Mouse (Mus musculus) myocyte (in vitro differentiated cells): Measurements from ENCODE around the gene Tanc1. TPM values are rescaled to one million over a fixed set of nuclear protein-coding genes. Genes with fewer than 3 reads are reported as not detected.
A peak's percentile ranks its signal among the peaks of the same experiment; 100 is the strongest.

Source experiments
- H3K27me3 ChIP-seq: one replicate; pipeline ENCODE4 v1.6.1; 2011; ENCODE audit not compliant: control insufficient read depth, insufficient read depth, insufficient read length
- H3K36me3 ChIP-seq: one replicate; pipeline ENCODE4 v1.6.1; 2011; ENCODE audit not compliant: control insufficient read depth, insufficient read depth
- H3K4me2 ChIP-seq: one replicate; pipeline ENCODE4 v1.6.1; 2011; ENCODE audit warnings: low read depth, control low read depth
- H3K4me3 ChIP-seq: one replicate; pipeline ENCODE4 v1.5.1; 2011; ENCODE audit warnings: mild to moderate bottlenecking, control low read depth, moderate library complexity
- H3K79me2 ChIP-seq: one replicate; pipeline ENCODE4 v1.6.1; 2011; ENCODE audit not compliant: control insufficient read depth, insufficient read depth
- H3ac ChIP-seq: one replicate; pipeline ENCODE4 v1.6.1; 2011; ENCODE audit not compliant: control insufficient read depth, insufficient read length
- CEBPB ChIP-seq: IDR thresholded peaks from 2 replicates; pipeline ENCODE4 v1.6.1; 2011; ENCODE audit warnings: mild to moderate bottlenecking, moderate library complexity; ENCODE audit not compliant: poor library complexity, insufficient read depth, severe bottlenecking
- E2F4 ChIP-seq: IDR thresholded peaks from one replicate; pipeline ENCODE4 v1.6.1; 2011; ENCODE audit warnings: mild to moderate bottlenecking, control low read depth, moderate library complexity; ENCODE audit not compliant: insufficient read depth
- MYOD1 ChIP-seq, 3 experiments: IDR thresholded peaks; one replicate each; pipeline ENCODE4 v1.6.1; 2011; ENCODE audit warnings: control low read depth in 2 of 3, low read depth in 2 of 3, mild to moderate bottlenecking in 2 of 3, moderate library complexity in 1 of 3; ENCODE audit not compliant: insufficient read length in 2 of 3, control insufficient read depth in 1 of 3
- MYOG ChIP-seq, 3 experiments: IDR thresholded peaks; one replicate each; pipeline ENCODE4 v1.6.1; 2011; ENCODE audit warnings: control low read depth in 2 of 3, low read depth in 2 of 3, mild to moderate bottlenecking in 2 of 3; ENCODE audit not compliant: insufficient read length in 2 of 3, control insufficient read depth in 1 of 3, insufficient read depth in 1 of 3
- POLR2A ChIP-seq: IDR thresholded peaks from one replicate; pipeline ENCODE4 v1.6.1; 2011; ENCODE audit warnings: low read depth, mild to moderate bottlenecking, control low read depth, moderate library complexity; ENCODE audit not compliant: insufficient read length
- POLR2AphosphoS2 ChIP-seq: IDR thresholded peaks from one replicate; pipeline ENCODE4 v1.6.1; 2011; ENCODE audit warnings: low read depth, control low read depth; ENCODE audit not compliant: insufficient read length
- REST ChIP-seq: IDR thresholded peaks from one replicate; pipeline ENCODE4 v1.6.1; 2011; ENCODE audit warnings: mild to moderate bottlenecking, control low read depth, moderate library complexity; ENCODE audit not compliant: insufficient read depth, insufficient read length
- SRF ChIP-seq: IDR thresholded peaks from one replicate; pipeline ENCODE4 v1.6.1; 2011; ENCODE audit warnings: low read depth; ENCODE audit not compliant: control insufficient read depth, insufficient read length
- TCF12 ChIP-seq: IDR thresholded peaks from one replicate; pipeline ENCODE4 v1.6.1; 2011; ENCODE audit warnings: mild to moderate bottlenecking, control low read depth; ENCODE audit not compliant: poor library complexity, insufficient read depth, severe bottlenecking
- TCF3 ChIP-seq: IDR thresholded peaks from one replicate; pipeline ENCODE4 v1.6.1; 2011; ENCODE audit warnings: low read depth, control low read depth; ENCODE audit not compliant: insufficient read length
- USF1 ChIP-seq: IDR thresholded peaks from one replicate; pipeline ENCODE4 v1.6.1; 2011; ENCODE audit warnings: low read depth, mild to moderate bottlenecking, control low read depth, moderate library complexity
- polyA plus RNA-seq: library from polyadenylated mRNA; unstranded; fragments of >200 nt; fragmentation: generic; extraction: Trizol; gene quantifications from one replicate; pipeline ENCODE4 v1.2.1, GENCODE M21; 2012; ENCODE audit warnings: missing spikeins

Gene Tanc1
- polyA plus RNA-seq, 1 experiment, result 24.7 TPM

DNA sequence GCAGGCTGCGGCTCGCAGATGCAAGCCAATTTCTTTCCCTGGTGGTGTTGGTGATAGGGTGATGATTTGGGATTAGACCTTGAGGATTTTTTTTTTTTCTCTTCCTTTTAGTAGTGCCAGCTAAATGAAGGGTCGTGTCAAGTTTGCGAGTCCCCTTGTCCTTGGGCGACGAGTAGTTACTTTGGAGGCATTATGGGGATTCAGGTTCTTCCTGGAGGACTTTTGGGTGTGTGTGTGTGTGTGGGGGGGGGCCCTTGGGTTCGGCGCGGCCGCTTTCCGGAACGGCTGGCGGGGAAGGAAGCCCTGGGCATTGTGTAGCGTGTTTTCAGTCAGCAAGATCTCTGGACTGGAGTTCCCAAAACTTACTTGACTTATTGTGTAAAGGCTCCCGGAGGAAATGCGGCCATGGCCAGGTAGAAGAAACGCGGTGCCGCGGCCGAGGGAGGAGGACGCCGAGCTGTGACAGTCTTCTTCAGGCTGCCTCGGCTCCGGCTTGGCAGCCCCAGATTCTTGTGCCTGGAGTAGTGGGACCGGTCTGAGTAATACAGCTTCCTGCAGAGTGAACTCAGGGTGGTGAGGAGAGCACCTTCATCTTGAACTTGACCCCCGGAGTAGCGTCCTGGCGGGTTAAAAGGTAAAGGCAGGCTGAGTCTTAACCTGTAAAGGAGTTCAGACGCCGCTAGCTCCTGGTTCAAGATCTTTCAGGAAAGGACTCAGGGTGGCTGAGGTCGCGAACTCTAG lies 1.1 kb downstream of the Tanc1 start:
- Histone ChIP-seq H3K79me2 (peaks cover 54% of the 10 kb centered on the region), H3K36me3 (no peaks in the 10 kb centered on the region), H3K4me3 (peak overlapping the region; percentile 90), H3ac (peak overlapping the region; percentile 63), H3K27me3 (no peaks in the 10 kb centered on the region), H3K4me2 (peak overlapping the region; percentile 88)
- TF ChIP-seq MYOD1 (IDR thresholded peaks at IDR 0.05; ENCODE audit: control insufficient read depth in 1 of 3, insufficient read length in 2 of 3, low read depth in 2 of 3), result peak in 1 of 3 experiments; percentile 1
- no peak for TF ChIP-seq TCF12
- TF ChIP-seq MYOG (IDR thresholded peaks at IDR 0.05; ENCODE audit: control insufficient read depth in 1 of 3, insufficient read depth in 1 of 3, insufficient read length in 2 of 3, low read depth in 2 of 3), result no peak
- no peak for TF ChIP-seq SRF
- peak; percentile 4 for TF ChIP-seq POLR2A
- no peak for TF ChIP-seq POLR2AphosphoS2
- TF ChIP-seq CEBPB, result no peak

DNA sequence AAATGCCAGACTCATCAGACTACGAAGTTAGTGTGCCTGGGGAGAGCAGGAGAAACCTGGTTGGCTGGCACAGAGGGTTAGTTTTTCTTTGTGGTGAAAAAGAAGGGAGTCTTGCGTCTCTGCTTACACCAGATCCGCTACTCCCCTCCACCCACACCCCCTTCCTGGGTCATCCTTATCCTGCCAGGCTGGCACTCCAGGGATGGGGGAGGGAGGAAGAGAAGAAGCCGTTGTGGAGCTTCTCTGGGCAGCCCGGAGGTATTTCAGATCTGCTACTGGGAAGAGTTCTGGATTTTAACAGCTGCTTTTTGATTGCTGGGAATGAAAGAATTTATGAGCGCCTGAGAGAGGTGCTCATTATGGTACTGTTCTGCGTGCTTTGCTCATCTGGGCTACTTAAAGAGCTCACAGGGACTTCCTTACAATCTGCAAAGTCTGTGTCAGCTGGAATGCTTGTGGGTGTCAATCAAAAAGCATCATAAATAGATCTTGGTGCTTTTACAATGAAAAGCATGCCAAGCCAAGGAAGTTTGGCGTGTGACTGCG lies 1.7 kb downstream of the Tanc1 start:
- Histone ChIP-seq H3K4me2 (peak overlapping the region; percentile 88), H3K79me2 (peaks cover 60% of the 10 kb centered on the region), H3K27me3 (no peaks in the 10 kb centered on the region), H3K36me3 (no peaks in the 10 kb centered on the region), H3ac (peak overlapping the region; percentile 63), H3K4me3 (peak overlapping the region; percentile 90)
- TF ChIP-seq SRF (no peak), MYOD1 (IDR thresholded peaks at IDR 0.05; ENCODE audit: control insufficient read depth in 1 of 3, insufficient read length in 2 of 3, low read depth in 2 of 3) (peak in 1 of 3 experiments; percentile 21), TCF12 (peak; percentile 11), REST (no peak), E2F4 (no peak), MYOG (IDR thresholded peaks at IDR 0.05; ENCODE audit: control insufficient read depth in 1 of 3, insufficient read depth in 1 of 3, insufficient read length in 2 of 3, low read depth in 2 of 3) (peak in 1 of 3 experiments; percentile 14), TCF3 (no peak)

DNA sequence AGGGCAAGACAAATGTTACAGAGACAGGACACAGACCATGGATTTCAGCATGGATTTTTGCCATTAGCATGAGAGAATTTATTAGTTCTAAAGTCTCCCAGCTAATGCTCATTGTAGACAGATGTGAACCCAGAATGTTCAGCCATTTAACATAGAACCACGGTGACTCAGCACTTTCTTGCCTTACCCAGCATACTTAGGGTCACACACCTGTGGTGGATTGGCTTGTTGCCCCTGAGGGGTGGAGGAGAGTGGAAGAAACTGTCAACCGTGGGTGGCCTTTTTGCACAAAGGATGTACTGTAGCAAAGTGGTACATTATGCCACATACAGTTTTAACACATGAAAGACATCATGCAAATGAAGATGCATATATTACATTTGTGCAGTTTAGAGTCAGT lies 5.0 kb downstream of the Tanc1 start:
- no peaks in the 10 kb centered on the region for H3K27me3 ChIP-seq
- H3K79me2 ChIP-seq, result peaks cover 94% of the 10 kb centered on the region
- TF ChIP-seq TCF3, result no peak
- no peak for TF ChIP-seq REST
- TF ChIP-seq MYOD1 (IDR thresholded peaks at IDR 0.05; ENCODE audit: control insufficient read depth in 1 of 3, insufficient read length in 2 of 3, low read depth in 2 of 3), result peak in 1 of 3 experiments; percentile 52
- no peak overlapping the region for H3ac ChIP-seq
- H3K4me2 ChIP-seq, result peak overlapping the region; percentile 66
- no peak overlapping the region for H3K4me3 ChIP-seq
- H3K36me3 ChIP-seq, result no peaks in the 10 kb centered on the region

DNA sequence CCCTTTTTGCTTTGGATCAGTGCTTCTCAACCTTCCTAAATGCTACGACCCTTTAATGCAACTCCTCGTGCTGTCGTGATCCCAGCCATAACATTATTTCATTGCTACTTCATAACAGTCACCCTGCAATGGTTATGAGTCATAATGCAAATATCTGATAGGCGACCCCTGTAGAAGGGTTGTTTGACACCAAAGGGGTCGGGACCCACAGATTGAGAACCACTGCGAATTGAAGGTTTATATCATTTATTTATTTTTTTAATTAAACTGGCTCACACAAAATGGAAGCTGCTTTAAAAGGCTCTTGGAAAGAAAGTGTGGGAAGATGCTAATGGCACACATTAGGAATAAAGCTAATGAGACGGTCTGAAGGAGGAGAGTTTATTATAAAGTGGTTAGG lies 7.2 kb downstream of the Tanc1 start:
- H3K4me3 ChIP-seq, result no peak overlapping the region
- no peaks in the 10 kb centered on the region for H3K27me3 ChIP-seq
- peaks cover 100% of the 10 kb centered on the region for H3K79me2 ChIP-seq
- no peak overlapping the region for H3ac ChIP-seq
- TF ChIP-seq TCF12 (no peak), REST (no peak), POLR2AphosphoS2 (no peak), CEBPB (no peak)
- no peak overlapping the region for H3K4me2 ChIP-seq
- H3K36me3 ChIP-seq, result no peaks in the 10 kb centered on the region

DNA sequence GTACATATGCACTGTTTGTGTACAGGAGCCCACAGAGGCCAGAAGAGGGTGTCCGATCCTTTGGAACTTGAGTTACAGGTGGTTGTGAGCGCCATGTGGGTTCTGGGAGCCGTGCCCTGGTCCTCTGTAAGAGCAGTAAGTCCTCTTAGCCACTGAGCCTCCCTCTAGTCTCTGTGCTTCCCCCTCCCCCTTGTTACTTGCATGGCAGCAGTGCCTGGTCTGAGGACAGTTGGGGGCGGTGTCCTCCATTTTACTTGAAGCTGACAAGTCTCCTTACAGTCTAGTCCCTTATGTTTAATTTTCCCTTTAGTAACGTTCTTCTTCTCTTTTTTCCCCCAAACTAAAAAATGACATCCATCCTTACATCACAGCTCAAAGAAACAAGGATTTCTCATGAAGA lies 8.8 kb downstream of the Tanc1 start:
- no peak overlapping the region for H3K4me2 ChIP-seq
- H3K27me3 ChIP-seq, result no peaks in the 10 kb centered on the region
- H3K4me3 ChIP-seq, result no peak overlapping the region
- TF ChIP-seq E2F4, result no peak
- TF ChIP-seq MYOG (IDR thresholded peaks at IDR 0.05; ENCODE audit: control insufficient read depth in 1 of 3, insufficient read depth in 1 of 3, insufficient read length in 2 of 3, low read depth in 2 of 3), result no peak
- no peak for TF ChIP-seq USF1
- no peak for TF ChIP-seq POLR2AphosphoS2
- TF ChIP-seq POLR2A, result no peak
- TF ChIP-seq REST, result no peak
- no peak for TF ChIP-seq TCF3
- no peak for TF ChIP-seq MYOD1 (IDR thresholded peaks at IDR 0.05; ENCODE audit: control insufficient read depth in 1 of 3, insufficient read length in 2 of 3, low read depth in 2 of 3)
- H3K36me3 ChIP-seq, result no peaks in the 10 kb centered on the region
- peaks cover 100% of the 10 kb centered on the region for H3K79me2 ChIP-seq
- H3ac ChIP-seq, result no peak overlapping the region
